Mouse (Mus musculus) spleen, postnatal 14 days (tissue): ENCODE measurements at regions not wholly inside any gene's neighbourhood (a gene's known extent, or its start where the extent isn't known, plus 50 kb on each side); places are given as distances from the start of the nearest gene placed in this dataset.

Experiments used
- DNase-seq, 2 experiments: peaks; one replicate each; pipeline ENCODE4 v3.0.0; 2021 to 2022; ENCODE audit warnings: low spot score in 2 of 2

DNA sequence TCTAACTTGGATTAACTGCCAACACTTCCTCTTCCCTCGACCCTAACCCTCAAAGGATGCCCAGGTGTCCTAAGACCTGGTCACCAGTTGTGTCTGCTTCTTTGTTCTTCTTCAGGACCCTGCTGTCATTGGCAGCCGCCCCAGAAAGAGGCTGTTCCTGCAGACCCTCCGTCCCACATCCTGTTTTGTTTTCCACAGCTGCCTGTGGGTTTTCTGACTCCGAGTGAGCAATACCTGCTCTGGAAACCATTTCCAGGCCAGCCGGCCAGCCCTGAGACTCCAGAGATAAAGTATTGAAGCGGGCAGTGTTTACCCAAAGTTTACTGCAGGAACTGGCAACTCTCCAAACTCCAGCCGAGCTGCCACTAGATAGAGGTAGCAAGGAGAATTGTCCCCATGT lies 337.2 kb upstream of the Noct start:
- no peak for DNase-seq

DNA sequence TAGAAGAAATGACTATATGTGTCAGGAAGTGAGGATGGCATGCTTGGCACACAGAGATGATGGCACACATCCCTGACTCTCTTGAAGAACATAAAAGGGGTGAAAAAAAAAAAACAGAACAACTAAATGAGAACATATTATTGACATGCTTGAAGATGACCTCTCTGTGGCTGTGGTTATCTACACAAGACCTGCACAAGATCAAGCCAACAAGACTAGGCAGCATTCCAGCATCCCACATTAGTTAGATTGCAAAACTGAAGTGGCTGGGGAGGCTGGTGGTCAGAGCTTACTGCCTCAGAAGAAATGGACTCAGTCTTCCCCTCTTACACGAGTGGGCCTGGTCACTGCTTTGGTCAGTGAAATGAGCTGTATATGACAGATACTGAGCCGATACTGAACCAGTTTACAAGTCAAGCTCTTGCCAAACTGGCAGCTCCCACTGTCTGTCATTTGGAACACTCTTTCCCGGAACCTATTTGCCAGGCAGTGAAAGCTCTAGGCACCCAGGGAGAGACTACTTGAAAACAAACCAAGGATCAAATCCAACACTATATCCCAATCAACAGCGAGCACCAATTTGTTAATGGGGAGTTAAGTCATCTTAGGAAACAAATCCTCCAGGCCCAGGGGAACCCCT lies 335.6 kb upstream of the Noct start:
- DNase-seq = no peak

DNA sequence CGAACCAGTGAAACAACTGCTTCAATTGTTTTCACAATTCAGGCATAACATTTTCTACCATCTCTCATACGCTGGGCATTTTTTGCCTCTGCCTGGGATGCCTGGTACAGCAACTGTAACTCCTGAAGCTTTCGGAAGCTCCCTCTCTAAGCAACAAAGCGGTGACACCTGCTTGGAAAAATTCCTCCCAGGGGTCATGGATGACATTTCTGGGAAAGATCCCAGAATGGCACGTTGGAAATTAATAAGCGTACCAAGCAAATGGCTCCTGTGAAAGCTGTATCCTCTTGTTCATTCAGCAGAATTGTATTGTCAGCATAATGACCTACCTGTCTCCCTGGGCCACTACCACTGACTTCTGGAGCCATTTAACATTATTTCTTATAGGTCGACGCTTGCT lies 333.7 kb upstream of the Noct start:
- DNase-seq = no peak

DNA sequence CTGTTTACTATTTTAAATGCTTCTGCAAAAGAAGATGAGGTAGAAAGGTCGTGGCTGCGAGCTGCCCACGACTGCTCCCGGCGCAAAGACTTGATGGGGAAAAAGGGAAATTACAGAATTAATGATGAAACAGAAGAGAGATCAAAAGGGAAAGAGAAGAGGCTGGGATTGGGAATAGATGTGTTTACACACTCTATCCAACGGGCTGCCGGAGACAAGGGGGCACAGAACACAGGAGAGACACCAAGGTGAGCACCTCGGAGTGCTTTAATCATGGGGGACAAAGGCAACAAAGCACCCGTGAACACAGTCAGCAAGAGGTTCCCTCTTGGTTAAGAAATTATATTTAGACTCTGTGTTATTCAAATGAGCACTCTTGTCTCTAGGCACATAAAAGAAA lies 326.1 kb upstream of the Noct start:
- DNase-seq = no peak

DNA sequence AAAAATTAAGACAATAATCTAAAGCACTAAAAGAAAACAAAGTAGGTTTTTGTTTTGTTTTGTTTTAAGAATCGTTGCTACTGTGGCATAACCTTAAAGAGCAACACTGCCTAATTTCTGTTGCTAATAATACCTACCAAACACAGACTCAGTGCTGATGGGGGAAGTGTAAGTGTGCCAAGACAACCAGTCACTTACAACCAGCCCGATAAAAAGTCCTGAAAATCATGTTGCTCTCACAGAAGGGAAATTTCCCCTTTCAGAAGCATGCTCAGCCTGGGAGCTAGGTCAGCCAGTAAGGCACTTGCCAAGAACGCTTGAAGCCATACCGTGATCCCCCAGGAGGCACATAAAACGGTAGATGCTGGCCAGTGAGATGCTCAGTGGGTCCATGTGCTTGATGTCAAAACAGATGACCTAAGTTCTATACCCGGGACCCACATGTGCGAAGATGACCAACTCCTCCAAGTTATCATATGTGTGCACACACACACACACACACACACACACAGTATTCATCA lies 324.4 kb upstream of the Noct start:
- DNase-seq = no peak

DNA sequence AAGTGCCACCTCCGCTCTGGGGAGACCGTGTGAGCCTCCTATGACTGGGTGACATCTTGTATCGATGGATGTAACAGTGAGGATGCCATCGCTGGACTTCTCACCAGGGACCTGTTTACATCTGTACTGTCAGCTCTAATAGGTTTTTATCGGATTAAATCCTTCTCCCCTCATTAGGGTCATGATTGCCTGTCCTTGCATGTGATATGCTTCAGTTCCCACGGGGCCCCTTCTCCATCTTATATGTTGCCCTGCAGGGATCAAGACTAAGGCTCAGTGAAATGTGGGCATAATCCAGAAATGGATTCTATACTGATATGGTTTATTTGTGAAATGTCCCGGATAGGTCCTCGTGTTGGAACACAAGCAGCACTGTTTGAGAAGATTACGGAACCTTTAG lies 323.7 kb upstream of the Noct start:
- no peak for DNase-seq

DNA sequence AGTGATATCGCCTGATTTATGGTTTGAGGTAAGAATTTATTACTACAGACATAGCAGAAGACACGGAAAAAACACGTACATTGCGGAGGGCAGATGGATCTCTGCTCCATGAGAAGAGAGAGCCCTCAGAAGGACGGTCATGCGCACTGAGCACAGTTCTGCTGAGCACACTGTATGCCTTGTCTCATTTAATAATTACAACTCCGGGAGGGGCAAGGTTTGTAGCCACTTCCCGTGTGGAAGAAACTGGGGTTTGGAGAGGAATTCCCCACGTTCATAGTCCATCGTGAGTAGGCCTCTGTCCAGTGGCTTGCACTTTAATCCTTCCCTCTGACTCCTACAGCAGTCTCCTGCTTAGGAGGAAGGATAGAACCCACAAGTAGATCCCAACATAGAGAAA lies 322.9 kb upstream of the Noct start:
- no peak for DNase-seq

DNA sequence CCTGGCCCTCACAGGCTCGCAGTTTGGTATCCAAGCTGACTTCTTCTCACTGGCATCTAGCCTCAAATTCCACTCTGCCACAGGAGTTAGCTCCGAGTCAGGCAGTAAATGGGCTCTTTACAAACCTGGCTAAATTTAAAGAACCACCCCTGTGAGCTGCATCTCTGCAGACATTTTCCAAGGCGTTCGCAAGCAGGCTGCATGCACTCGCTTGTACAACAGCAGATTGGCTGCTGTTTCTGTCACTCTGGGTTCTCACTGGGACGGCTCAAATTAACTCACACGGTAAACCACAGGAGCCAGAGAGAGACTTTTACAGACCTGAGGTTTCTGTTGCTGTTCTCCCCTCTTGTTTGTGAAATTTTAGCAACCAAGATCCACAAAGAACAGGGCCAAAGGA lies 321.3 kb upstream of the Noct start:
- DNase-seq = no peak

DNA sequence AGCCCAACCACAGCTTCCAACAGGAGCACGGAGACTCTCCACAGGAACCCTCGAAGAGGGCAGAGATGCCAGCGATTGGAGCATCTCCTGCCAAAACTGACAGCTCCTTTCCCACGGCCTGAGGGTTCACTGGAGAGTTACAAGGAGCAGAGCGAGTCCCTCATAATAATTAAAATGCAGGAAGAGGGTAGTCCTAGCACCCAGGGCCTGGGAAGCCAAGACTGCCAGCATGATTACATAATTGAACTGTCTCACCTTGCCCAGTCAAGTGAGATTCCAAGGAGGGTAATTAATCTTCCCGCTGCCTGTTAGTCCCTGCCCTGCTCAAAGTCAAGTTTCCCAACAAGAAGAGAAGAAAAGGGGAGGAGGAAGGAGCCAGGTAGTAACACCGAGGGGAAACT lies 319.5 kb upstream of the Noct start:
- DNase-seq = no peak

DNA sequence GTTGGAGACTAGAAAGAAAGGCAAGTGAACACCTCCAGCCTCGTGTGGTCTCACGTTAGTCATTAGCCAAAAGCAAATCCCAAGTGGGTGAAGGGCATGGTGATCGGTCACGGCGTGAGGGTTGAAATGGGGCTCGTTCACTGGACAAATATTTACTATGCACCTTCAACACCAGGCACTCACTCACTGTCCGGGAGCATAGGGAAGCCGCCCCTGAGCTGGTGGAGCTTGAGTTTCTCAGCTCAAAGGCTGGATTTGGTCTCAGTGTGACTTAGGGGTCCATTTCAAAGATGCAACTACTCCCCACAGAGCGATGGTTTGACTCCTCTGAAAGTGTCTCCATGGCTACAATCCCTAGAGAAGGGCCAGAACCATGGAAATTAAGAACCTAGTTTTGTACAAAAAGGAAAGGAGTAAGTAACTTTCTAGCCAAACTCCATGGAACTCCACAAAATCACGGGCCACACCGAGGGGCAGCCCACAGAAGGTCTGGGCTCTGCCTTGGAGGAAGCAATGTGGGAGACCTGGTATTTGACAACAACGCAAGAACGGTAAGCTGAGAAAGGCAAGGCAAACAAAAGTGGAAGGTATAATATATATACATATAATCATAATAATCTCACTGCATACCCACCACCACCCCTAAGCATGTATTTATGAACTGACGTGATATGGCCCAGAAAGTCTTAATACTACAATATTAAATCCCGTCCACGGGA lies 318.8 kb upstream of the Noct start:
- DNase-seq = no peak

DNA sequence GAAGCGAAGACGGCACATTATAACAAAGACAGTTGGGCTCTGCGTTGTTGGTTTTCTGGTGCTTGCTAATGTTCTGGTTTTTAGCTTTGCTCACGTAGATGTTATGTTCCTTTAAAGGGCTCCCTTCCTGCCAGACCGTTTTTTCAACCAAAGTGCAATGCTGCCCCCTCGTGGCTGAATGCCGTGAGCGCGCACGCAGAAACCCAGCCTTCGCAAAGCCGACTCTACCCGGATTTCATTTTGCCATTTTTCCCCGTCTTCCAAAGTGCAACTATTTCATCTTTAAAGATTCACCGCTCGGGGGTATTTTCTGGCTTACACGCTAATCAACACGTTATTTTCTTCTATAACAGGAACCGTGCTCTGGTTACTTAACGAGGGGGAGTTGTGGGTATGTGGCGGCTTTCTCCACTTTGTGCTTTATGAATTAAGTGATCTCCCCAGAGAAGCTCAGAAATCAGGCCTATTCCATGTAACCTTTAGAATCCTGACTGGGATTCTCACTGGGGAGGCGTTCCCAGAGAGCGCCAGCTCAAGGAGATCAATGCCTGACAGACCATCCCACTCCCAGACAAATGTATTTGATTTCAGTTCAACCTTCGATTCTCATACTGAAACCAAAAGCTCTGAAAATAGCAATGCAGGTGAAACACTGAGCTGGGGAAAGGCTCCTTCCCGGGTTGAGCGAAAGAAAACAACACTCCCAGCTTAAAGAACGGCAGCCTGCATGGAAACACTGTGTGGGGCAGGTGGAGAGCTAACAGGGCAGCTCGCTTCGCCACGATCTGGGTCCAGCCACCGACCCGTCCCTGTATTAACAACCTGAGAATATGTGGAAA lies 318.0 kb upstream of the Noct start:
- peak; percentile 59 to 75 for DNase-seq

DNA sequence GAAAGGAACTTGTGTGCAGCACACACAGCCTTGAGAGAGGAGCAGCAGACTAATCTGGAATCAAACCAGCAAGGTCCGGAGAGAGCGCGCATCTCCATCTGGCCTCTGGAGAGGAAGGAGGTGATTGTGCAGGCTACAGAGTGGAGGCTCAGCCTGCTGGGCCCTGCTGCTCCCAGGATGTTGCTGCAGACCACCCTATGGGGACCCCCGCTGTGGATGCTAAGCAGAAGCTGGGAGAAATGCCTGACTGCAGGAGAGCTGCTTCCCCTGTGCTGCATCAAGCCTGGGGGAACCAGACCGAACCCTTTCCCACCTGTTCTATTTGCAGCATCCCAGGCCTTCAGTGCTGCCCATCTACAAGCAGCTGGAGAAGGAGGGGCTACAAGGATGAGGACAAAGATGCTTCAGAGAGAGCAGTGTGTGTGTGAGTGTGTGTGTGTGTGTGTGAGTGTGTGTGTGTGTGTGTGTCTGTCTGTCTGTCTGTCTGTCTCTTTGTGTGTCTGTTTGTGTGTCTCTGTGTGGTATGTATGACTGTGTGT lies 311.2 kb upstream of the Noct start:
- DNase-seq = no peak

DNA sequence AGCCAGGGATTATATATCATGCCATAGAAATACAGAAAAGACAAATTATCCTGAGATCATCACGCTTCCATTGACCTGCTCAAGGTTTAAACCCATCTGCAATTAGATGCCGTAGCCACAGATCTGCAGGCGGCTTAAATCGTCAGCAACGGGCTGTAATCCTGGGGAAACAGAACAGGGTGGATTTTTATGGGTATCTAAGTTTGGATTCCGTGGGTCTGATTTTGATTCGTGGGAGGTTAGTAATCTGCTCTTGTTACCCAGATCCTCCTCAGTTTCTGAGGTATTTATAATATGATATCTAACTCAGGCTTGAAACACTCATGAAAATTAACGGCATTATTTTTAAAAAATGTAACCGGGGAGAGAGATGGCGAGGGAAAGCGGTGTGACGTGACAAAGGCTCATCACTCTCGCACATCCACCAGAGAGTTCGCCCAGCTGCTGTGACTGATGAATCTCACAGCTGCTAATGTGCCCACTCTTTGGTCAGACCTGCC lies 309.3 kb upstream of the Noct start:
- DNase-seq = no peak

DNA sequence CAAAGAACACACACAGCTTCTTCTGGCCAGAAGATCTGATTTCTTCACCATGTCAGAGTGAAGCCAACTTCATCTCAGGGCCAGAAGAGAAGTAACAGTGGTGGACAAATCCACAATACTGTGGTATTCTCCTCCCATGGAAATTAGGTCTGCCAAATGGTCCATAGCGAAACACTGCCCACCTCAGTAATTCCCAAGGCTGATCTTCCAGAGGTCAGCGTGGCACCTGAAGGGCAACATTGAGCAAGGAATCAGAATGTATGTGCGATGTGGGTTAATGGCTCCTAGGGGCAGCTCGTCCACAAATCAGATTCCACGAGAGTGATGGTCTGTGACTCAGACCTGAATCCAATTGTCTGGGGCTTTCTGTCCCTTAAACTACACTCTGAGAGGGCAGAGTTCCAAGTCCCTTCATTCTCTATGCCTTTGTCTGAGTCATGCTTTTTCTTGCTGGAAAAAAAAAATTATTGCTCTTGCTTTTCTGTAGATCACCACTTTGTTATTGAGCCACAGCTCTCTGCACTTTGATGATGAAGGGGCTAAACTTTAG lies 307.9 kb upstream of the Noct start:
- DNase-seq = no peak

DNA sequence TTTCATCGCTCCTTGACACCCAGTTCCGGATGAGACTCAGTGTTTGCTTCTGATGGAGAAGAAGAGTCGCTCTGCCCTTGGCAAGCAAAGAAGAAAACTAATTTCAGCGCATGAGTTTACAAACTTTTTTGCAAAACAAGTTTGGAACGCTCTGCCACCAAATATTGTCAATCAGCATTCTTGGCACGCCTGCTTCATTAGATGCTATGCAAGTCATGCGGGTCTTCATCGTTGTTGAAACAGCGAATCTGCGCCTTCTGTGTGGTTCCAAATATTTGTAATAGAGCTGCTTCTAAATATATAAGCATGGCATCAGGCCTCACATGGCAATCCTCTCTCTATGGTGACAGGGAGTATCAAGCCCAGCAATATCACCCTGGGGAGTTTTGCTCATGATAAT lies 301.9 kb upstream of the Noct start:
- no peak for DNase-seq

DNA sequence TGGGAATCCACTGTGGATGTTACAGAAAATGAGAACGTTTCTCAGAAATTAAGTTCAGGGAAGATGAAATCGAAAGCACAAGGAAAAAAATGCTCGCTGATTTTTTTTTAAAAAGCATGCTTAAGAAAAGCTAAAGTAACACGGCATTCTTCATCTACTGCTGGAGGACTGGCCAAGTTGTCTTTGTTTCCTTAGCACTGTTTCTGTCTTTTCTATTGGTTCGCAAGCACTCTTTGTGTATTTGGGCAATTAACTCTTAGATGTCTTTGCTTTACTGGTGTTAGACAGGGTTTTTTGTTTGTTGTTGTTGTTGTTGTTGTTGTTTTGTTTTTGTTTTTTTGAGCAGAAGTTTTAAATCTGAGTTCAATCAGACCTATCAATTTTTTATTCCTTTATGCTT lies 301.4 kb upstream of the Noct start:
- no peak for DNase-seq

DNA sequence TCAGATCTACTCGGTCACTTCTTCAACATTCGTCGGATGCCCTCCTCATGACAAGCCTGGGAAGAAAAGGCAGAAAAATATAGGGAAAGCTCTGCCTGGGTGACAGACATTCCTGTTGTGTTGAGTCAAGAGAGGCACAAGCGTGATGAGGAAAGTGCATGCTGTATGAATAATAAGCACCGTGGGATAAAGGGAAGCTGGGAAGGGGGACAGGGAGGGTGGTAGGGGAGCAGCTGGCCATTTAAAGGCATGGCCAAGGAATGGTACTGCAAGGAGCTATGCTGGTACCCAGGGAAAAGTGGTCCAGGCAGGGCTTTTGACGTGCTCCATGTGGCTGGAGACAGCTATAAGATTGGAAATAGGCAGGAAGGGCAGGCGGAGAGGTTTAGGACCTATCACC lies 300.9 kb upstream of the Noct start:
- no peak for DNase-seq

DNA sequence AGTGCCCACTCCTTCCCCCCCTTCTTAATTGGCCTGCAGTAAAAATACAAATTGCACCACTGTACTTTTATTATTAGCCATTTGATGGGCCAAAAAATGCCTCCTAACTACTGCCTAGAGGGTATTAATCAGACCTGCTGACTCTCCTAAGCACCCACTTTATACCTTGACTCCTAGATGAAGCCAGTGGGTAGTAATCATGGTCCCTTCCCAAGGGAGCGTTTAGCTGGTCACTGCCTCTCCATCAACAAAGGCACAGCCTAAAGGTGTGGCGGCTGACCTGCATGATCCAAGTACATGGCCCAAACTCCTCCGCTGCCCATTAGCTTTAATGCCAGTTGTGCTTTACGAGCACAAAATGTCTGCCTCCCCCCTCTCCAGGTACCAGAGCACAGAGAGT lies 296.9 kb upstream of the Noct start:
- no peak for DNase-seq

DNA sequence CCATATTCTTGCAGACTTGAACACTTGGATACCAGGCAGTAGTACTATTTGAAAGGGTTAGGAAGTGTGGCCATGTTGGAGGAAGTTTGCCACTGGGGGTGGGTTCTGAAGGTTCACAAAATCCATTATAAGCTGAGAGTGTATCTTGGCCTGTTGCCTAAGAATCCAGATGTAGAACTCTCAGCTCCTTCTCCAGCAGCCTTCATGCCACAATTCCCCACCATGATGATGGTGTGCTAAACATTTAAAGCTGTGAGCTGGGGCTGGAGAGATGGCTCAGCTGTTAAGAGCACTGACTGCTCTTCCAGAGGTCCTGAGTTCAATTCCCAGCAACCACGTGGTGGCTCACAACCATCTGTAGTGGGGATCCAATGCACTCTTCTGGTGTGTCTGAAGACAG lies 295.2 kb upstream of the Noct start:
- DNase-seq = no peak

DNA sequence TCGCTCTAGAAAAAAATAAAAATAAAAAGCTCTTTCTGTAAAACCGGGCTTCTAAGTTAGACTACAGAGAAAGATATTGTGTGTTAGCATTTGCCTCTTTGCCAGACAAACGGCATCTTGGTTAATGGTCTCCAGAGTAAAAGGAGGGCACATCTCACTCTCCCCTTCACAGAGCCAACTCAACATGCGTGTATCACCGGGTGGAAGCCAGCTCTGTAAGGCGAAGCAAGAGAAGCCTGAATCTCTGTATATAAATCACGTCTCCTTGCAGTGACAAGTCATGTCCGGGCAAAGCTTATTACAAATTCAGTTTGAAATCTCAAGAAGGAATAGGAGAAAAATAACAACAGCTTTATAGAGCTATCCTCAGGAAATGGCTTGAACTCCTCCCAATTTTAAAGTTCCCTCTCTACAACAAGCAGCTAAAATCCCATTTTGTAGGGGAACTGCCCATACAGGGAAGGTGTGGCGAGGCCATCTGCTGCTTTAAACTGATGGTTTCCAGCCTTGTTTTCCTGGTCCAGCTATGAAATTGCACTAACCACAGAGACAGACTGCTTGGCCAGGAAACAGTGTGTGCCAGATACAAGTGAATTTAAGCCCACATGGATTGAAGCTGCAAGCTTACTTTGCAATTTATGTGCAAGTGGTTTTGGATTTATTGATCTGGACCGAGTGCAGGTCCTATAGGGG lies 291.7 kb upstream of the Noct start:
- DNase-seq = no peak

DNA sequence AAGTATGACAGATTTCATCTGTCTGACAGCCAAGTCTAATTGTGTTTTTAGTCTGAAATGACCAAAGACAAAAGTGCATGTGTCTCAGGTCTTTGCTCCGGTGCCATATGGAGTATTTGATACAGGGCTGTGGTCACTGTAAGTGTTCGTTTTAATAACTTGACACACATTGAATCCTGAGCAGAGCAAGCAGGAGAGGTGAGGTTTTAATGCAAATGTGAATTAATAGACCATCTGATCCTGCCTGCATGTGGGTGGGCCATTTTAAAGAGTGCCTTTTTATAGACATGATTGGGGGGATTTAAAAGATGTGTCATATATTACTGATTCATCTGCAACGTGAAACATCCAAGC lies 291.2 kb upstream of the Noct start:
- no peak for DNase-seq

DNA sequence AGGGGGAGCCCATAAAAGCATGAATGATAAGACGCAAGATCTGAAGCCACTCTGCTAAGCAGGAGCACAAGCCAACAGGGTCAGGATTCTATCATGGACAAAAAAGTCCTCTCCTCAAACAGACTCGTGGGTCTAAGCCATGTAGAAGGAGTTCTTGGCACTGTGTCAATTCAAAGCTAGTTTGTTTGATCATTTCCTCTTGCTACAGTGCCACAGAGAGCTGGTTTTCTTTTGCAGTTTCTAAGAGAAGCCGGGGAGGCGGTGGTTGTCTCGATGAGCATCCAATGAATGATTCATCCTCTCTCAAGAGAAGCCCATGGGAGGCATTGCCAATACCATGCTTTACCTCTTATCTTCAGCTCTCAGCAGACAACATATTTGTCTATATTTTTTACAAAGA lies 284.6 kb upstream of the Noct start:
- no peak for DNase-seq
